Mouse (Mus musculus): ENCODE data around the gene Vps35.

Gene Vps35

DNA sequence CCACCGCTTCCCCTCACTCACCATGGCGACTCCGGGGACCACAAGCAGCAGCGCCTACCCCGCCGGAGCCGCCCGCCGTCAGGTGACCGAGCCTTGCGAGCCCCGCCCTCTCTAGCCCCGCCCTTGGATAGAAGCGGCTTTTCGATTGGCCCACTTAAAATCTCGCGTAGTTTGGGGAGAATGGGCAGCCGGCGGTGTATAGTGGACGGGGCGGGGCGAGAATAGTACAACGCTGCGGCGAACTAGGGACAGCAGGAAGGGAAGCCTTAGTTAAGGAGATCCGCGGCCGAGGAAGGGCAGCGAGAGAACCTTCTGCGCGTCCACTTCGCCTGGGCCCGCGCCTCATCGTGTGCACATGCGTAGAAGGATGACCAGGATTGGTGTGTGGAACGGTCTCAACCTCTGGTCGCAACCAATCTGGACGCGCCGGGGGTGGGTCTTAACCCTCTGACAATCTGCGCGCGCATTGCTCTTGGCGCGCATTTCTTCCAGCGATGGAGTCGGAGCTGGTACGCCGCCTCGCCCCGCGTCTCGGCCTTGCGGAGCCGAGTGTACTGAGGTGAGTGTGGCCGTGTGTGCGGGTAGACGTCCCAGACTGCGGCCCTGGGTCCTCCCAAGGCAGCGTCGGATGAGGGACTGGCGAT lies at the start of gene Vps35, which contains the start of gene Orc6:
Vps35 (minus strand) TSS at position 369 of the 644 bp plus-strand sequence.
Orc6 (plus strand) TSS at position 199 of the 644 bp plus-strand sequence.
- DNase-seq (ENCODE audit: low read depth, low spot score): peak; percentile 95

DNA sequence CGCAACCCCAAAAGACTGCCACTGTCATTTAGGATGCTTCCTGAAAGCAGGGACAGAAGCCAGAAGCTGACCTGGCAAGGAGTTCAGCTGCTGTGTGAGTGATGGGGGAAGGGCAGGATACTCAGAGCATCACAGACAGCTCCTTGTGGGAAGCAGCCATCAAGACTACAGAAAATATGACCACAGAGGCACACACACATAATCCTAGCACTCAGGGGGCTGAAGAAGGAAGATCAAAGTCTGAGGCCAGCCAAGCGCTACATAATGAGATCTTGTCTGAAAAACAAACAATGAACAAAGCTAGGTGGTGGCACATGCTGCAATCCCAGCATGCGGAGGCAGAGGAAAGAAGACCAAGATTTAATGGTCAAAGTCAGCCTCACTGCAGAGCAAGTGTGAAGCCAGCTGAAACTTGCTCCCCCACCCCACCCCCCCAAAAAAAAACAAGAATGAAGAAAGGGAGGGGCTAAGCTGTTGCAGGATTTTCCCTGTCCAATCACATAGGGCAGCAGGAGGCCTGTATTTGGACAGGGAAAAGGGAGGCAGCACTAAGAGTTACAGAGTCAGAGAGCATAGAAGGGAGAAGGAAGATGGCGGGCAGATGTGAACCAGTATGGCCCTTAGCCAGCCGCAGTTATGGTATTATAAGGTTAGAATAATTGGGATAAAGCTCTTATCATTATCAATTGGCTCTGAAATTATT lies 40.4 kb upstream of the Vps35 start:
- peak; percentile 20 for DNase-seq (ENCODE audit: low read depth, low spot score)

DNA sequence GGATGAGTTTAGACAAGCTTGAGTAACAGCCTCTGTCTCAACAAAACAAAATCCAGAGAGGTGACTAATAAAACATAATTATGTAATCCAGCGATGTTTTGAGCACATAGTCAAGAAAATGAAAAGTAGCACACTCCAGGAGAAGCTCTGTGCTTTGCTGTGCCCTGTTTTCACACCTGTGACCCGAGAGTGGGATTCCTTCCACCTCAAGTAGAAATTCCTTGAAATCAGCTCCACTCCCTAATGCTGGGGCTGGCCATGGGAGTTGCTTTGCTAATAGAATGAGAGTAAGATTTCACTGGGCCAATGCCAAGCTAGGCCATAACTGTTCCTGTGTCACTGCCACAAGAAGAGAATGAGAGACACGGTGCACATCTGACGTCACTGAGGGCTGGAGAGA lies 38.1 kb upstream of the Vps35 start:
- no peak for DNase-seq (ENCODE audit: low read depth, low spot score)

DNA sequence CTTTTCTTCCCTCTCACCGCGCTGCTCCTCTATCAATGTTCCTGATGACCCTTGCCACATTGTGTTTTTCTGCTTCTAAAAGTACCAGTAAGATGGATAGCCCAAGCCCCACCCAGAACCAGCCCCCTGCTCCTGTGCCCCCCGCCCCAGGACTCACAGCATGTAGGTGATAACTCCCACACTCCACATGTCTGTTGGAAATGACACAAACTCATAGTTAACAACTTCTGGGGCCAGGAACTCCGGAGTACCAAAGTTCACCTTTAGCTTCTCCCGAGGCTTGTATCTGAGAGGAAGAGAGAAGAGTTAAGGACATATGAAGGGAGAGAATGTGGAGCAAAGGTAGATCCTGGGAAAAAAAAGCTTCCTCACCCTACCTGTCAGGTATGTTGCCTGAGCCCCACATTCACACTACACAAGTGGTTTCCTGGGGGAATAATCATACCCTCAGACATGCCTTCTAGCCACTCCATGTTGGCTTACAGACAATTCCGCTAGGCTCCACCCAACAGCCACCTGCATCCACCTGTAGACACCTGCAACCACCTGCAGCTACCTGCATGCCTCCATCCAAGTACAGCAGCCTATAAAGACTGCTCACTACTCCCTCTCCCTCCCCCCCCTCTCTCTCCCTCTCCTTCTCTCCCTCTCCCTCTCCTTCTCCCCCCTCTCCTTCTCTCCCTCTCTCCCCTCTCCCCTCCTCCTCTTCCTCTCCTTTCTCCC lies 36.8 kb upstream of the Vps35 start:
- DNase-seq (ENCODE audit: low read depth, low spot score): no peak

DNA sequence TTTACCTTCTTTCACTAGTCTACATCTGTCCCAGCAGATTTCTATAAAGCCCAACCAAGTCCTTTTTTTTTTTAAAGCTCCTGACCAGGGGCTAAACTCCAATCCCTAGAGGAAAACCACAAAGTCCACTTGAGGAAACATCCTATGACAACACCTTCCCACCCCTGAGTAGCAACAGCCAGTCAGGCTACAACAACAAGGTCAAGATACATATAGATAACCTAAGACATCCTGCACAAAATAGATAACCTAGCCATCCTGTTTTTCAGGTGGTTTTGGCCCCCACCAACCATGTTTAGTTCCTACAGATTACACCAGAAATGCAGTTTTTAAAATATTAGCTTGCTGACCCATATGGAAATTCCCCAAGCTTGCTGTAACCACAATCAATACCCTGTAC lies 35.5 kb upstream of the Vps35 start:
- no peak for DNase-seq (ENCODE audit: low read depth, low spot score)

DNA sequence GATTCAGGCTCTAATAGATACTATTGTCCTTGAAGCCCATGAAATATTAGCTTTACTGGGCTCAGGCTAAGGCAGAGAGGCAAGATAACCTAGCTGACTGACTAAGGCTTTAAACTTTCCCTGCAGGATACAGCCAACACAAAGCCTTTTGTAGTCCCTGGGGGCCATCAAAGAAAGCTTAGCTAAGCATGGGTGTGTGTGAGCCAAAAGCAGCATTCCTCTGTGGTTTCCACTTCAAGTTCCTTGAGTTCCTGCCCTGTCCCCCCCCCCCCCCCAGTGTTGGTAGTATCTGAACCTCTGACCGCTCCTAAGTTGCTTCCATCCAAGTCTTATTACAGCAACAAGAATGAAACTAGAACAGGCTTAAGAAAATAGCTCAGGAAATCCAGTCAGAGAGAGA lies 29.9 kb upstream of the Vps35 start:
- no peak for DNase-seq (ENCODE audit: low read depth, low spot score)

DNA sequence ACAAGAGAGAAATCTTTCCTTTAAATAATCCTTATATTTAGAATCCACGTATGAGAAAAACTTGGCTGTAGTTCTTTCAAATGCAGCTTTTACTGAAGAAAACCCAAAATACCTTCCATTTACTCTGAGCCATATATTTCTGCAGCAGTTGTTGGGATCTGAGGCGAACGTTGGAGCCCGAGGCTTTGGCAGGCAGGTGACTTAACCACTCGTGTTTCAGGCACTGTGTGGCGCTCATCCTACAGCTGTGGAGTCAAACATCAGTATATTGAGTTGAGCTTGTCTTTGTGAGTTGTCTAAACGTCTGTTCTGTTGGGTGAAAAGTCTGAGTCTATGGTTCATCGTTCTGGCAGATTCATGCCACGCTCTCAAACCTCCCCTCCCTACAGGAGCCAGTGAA lies 27.4 kb upstream of the Vps35 start:
- DNase-seq (ENCODE audit: low read depth, low spot score): no peak

DNA sequence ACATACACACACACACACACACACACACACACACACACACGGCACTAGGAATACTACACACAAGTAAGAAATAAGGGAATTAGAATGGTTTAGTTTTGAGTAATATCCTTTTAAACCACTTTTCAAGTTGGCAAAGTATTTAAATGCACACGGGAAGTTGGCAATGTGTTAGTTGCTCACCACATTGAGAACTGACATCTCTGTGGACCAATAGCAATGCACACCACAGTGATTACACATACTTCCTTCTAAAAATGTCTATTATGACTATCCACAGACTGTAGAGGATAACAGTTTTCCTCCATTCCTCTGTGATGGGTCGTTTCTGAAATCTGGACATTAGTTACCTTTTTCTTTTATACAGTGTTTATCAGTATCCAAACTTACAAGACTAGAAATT lies 23.5 kb upstream of the Vps35 start:
- no peak for DNase-seq (ENCODE audit: low read depth, low spot score)

DNA sequence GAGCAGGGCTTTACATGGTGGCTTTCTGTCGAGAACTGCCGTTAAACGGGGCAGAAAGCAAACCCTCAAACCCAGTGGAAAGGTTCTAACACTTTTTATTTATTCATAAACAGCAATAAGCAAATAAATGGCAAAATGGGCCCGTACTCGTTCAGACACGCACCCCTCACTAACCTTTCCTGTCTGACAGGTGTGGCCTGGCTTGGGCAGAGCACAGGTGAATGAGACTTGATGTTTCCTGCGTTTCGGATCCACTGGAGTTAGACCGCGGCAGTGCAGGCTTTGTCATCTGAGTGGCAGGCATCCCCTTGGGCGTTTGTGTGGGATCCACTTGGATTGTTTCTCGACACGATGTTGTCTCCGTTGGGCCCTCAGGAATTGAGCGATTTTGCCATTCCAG lies 22.4 kb upstream of the Vps35 start:
- no peak for DNase-seq (ENCODE audit: low read depth, low spot score)

DNA sequence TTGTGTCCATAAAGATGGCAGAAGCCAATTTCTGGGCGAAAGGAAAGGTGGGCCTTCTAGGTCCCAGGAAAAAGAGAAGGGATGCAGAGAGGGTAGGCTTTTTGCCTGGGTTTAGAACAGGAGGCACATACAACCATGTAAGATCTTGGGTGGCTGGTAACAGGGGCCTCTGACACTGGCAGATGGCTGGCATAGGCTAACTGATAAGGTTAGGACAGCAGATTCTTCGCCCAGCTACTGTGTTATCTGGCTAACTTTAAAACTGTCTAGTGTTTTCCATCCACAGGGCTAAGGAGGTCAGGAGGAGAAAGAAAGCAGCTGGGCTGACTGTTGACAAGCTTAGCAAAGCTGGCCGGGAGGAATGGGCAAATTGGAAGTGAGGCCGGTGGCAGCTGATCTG lies 18.9 kb upstream of the Vps35 start:
- DNase-seq (ENCODE audit: low read depth, low spot score): no peak

DNA sequence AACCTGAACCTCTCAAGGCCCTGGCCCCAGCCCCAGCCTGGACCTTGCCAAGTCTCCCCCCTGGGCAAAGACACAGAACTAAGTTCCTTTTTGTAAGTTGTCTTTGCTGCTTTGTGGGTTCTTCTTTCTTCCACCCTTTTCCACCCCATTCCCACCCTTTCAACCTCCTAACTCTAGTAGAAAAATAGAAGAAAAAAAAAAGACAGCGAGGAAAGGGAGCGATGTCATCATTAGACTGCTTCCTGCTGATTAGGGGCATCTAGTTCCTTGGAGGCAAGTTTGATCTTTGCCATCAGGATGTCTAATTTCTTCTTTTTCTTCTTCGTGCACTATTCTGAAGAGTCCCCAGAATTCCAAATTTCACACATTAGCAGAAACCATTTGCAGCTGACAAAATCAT lies 13.4 kb upstream of the Vps35 start:
- no peak for DNase-seq (ENCODE audit: low read depth, low spot score)

DNA sequence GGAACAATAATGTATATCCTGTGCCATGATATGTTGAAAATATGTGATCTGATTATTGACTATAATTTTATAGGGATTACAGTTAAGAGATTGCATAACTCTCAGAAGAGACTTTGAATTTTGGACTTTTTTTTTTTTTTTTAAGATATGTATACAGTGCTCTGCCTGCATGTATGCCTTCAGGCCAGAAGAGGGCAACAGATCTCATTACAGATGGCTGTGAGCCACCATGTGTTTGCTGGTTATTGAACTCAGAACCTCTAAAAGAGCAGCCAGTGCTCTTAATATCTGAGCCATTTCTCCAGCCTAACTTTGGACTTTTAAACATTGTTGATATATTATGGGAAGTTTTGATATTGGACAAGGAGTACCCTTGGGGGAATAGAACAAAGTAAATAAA lies 12.1 kb upstream of the Vps35 start:
- no peak for DNase-seq (ENCODE audit: low read depth, low spot score)

DNA sequence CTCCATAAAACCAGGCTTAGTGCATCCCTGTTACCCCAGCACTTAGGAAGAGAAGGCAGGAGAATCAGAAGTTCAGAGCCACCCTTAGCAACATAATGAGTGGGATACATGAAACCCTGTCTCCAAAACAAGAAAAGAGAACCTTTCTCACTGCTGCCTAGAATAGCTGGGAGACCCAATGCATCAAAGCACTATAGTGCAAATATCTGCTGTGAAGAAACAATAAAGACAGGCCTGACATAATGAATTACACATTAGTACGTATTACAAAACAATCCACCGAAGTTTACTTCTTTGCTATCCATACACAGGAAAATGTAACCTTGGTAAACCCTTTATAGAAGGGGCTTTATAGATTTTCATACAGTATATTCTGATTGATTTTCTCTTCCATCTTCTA lies 9.0 kb upstream of the Vps35 start:
- no peak for DNase-seq (ENCODE audit: low read depth, low spot score)

DNA sequence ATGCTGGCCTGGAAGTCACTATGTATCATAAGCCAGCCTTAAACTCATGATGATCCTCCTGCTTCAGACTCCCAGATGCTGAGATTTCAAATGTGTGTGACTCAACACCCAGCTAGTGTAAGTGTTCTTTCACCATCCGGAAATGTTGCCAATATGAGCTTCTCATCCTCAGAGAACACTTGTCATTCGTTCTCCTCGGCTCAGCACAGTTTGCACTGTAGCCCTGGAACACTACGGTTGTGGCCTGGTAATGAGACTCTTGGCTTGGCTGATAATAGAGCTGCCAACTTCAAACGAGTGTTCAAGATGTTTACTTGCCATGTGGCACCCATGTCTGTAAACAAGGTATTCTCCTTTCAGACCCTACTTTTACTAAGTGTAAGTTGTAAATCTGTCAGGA lies 3.9 kb upstream of the Vps35 start:
- no peak for DNase-seq (ENCODE audit: low read depth, low spot score)

DNA sequence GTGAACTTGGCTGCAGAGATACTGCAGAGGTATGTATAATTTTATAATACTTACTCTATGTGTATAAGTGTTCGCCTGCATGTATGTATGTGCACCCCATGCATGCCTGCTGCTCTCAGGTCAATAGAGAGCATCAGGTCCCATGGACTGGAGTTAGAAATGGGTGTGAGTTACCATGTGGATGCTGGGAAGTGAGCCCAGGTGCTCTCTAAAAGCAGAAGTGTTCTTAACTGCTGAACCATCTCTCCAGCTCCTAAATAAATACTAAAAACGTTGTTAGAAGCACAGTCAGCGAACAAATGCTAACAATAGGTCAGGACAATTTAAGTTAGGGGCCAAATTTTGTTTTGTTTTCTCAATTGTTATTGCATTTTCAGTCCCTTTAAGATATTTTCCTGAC lies 3.3 kb upstream of the Vps35 start:
- no peak for DNase-seq (ENCODE audit: low read depth, low spot score)

DNA sequence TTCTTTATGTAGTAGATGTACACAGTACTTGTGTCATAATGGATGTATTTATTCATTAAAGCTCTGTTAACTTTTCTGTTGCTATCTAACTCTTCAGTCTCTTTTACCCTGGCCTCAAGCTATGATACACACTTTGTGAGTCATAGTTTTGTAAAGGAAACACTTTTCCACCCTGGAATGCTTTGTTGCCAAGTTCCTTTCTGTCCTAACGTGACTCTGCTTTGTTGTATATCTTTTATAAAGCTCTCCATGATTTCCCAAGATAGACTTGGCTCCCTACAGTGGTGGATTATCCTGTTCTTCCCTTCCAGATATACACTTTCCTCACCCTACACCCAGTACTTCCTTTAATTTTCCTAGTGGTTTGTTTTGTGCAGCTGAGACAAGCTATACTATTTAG lies 2.3 kb upstream of the Vps35 start:
- no peak for DNase-seq (ENCODE audit: low read depth, low spot score)

DNA sequence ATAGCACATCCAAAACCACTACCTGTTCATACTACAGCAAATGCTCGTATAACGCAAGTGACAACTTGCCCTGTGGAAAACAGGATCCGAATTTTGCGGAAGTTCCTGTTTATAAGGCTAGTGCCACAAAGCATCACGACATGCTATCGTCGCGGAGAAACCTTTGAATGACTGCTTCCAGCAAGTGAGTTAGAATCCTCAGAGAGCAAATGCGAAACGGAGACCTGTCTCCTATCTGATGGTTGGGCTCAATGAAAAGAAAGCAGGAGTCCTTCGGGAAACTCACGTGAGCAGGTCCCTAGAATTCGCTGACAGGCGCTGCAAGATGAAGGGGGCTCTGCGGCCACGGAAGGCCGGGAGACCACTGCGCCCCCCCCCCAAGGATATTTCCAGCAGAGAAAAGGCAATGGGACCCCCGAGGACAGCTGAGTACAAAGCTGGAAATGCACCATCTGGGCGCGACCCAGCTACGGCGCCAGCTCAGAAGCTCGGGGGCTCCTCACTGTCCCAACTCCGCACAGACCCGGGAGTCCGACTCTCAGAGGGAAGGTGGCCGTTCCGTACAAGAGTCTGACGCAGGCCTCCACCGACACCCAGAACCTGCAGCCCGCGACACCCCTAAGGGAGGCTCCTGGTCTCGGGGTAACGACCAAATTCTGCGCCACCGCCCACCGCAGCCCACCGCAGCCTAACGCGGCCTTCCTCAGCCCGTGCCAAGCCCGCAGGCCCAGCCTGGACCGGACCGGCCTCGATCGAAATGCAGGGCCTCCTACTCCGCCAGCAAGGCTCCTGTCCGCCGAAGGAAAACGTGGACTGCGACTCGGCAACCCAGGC lies 785 bp downstream of the Vps35 start:
- DNase-seq (ENCODE audit: low read depth, low spot score): peak; percentile 4

DNA sequence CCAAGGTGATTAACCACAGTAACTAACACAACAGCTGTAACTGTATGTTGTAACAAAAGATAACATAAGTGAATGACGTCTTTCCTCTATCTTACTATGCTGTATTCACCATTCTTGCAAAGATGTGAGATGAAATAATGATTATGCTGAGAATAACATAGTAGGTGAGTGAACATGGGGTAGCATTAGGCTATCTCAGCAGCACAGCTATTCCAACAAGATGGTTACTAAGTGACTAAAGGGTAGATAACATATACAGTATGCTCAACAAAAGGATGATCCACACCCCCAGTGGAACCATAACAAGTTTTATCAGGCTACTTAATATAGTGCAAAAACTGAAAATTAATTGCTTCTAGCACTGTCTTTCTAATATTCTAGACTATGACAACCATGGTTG lies 12.8 kb downstream of the Vps35 start:
- DNase-seq (ENCODE audit: low read depth, low spot score): no peak

DNA sequence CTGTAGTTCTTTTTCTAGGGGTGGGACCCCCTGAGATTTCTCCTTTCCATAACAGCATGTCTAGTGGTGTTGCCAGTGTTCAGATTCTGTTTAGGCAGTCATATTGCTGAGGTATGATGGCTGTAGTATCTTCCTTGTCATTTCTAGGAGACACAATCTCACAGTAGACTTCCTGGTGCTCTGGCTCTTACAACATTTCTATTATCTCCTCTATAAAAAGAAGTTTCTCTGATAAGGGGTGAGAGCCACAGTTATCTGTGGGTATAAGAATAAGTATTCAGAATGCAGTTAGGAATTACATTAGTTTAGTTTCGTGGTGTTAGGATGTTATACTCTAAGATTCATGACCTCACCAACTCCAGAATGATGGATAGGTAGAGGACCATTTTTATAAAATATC lies 72.3 kb downstream of the Vps35 start:
- no peak for DNase-seq (ENCODE audit: low read depth, low spot score)

DNA sequence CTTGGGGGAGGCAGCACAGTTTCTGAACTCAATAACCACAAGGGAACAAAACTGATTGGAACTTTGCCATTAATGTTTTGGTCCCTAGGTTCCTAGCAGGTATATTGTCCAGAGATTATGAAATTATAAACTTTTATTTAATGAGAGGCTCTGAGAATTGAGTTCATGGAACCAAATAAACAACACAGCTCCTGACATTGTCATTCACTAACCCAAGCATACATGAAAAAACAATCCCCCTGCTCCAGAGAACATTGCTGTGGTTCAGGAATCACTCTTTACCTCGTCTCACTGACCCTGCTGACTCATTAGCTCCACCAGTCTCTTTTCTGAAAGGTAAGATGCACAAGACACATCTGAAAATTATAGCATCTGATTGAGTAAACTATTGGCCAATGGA lies 73.9 kb downstream of the Vps35 start, which contains the start of gene Olfr371:
Olfr371 (plus strand) TSS at position 301 of the 400 bp plus-strand sequence.
- no peak for DNase-seq (ENCODE audit: low read depth, low spot score)

DNA sequence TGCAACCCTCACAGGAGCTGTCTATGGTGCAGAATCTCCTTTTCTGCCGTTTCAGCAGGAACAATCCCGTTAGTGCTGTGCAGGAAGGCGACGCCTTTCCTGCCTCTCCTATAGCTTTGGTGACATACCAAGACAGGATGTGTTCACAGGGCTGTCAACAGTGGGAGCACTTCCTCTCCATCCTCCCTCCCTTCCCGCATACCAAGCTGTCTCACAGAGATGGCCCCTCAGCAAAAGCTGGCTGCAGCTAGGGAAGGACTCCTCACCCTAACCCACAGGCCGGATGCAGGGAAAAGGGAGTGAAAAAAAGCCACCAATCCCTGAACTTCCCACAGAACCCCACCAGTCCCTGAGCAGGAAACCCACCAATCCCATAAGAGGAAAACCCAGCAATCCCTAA lies 78.6 kb downstream of the Vps35 start:
- DNase-seq (ENCODE audit: low read depth, low spot score): no peak

DNA sequence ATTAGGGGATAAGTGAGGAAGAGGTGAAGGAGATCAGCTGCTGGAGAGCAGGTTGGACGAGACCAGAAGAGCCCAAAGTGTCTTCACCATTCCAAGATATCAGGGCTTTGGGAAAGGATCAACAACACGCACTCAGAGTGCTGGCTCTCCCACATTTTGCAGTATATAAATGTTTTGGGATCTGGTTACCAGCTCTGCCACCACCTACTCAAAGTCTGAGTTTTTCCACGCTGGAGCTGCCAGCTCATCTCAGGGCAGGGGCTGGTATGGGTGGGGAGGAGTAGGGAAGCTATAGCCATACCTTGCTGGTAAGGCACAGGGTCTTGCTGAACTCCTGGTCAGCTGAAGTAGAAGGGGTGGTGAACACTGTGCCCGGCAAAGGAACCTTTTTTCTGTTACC lies 79.4 kb downstream of the Vps35 start:
- no peak for DNase-seq (ENCODE audit: low read depth, low spot score)
